Mouse (Mus musculus) CD4-positive naive resting alpha-beta T cell, adult 76 days (primary cell): Measurements from ENCODE around the gene Rps28. TPM values are rescaled to one million over a fixed set of nuclear protein-coding genes. Genes with fewer than 3 reads are reported as not detected.

Experiments
- total RNA-seq: library from RNA; stranded (reverse); gene quantifications from one replicate; pipeline ENCODE4 v1.2.4, GENCODE M21; 2023

The Rps28 gene
- 4,743 TPM for total RNA-seq

DNA sequence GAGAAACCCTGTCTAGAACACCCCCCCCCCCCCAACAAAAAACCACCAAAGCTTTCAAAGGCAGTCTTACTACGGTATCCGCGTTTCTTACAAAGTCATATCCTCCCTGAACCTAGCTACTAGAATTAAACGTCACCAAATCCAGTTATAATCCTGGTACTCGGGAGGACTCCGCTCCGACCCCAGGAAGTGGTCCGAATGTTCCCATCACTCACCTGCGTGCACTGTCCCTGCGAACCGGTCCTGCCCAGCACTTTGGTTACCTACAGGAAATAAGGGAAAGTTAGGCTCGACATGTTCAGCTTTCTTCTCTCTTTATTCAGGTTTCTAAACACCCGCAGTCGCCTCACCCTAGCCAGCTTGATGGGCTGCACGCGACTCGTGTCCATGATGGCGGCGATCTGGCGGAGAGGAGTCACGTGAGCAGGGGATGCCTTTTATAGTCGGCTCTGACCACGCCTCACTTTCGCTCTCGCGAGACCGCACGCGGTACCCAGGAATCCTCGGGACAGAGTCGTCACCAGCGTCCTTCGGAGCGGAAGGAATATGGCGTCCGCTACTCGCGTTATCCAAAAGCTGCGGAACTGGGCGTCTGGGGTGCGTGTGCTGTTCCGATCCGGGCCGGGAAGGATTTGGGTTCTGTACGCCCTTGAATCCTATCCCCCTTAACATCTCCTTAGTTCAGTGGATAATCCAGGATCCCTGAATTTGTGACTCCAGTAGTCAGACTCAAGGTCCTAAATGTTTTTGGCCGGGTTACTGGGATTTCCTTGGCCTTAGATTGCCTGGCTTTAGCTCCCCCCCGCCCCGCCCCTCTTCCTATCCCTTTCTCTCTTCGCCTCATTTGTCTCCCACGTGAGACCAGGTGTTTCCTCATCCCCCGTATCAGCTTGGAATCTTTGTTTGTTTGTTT is at the start of gene Rps28, which contains the start of gene Ndufa7:
Gene Rps28, minus strand, starts transcription at position 479 of the 913 bp plus-strand sequence.
Gene Ndufa7, plus strand, starts transcription at position 489 of the 913 bp plus-strand sequence.

GRCm38 (mm10) chr17:33873537-33873936 is 49.2 kb upstream of the Rps28 start, which contains the start of gene Gm7029:
Gene Gm7029, plus strand, starts transcription at chr17:33873837.

DNA sequence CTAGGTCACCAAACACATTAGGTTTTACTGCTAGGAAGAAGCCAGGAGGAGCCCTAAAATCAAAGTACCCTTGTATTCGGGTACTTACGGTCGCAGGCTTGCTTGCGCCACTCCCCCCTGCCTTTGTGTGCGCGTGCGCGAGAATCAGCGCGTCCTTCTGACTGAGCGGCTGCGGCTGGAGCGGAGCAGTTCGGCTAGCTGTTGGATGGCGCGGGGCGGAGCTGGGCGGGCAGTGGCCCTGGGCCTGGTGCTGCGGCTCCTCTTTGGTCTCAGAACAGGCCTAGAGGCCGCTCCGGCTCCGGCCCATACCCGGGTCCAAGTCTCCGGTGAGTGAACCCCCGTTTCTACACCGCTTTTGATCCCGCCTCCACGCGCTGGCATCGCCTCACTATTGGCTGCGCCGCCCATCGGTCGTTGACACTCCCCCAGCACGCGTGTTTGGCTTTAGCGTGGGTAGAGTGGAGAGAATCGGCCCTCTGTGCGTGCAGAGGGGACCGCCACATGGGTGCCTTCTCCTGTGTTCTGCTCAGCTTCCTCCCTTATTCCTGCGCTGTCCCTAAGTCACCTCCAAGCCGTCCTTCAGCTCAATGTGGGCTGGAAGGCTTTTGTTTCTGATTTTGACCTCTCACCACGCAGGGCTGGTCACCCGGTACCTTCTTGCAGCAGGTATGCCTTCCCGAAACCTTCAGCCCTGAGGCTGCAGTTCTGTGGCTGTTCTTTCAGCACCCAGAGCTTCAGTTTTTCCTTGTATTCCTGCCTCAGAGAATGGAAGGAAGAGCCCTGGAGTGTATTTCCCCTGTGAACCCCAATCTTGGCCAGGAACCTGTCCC is 18.8 kb upstream of the Rps28 start, which contains the start of gene Cd320:
Gene Cd320, plus strand, starts transcription at position 126 of the 830 bp plus-strand sequence.

GRCm38 (mm10) chr17:33810334-33811141 is 13.8 kb downstream of the Rps28 start, which contains the start of gene Kank3:
Gene Kank3, plus strand, starts transcription at chr17:33810519.

DNA sequence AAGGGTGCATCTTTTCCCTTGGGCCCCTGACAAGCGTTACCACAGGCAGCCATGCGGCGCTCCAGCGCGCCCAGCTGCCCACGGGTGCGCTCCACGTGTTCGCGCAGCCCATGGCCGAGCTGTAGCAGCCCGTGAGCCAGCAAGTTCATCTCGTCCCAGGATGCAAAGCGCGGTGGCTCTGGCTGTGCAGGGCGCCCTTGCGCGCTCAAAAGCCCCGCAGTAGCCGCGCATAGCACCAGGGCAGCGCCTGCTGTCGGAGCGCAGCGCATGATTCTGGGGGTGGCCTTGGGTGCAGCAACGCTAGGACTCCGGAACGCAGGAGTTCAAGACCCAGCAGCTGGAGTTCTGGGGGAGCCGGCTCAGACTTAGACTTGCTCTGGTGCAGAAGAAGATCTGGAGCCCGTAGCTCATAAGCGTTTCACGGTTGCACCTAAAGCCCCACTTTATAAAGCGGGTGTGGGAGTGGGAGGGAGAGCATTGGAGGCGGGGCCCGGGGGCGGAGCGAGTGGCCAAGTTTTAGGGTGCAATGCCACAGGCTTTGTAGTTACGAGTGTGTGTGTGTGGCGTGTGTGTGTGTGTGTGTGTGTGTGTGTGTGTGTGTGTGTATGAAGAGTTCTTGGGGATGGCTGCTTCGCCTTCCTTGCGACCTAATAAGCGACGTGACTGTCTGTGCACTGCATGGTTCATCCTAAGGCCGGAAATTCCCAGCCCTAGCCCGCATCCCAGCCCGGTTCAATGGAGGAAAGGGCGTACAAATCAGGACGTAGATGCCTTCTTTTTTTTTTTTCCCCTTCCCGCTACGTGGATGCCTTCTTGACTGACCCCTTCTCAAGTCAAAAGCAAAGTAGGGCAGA is 43.0 kb downstream of the Rps28 start, which contains the start of gene Angptl4:
Gene Angptl4, minus strand, starts transcription at position 707 of the 854 bp plus-strand sequence.

Other genes starting within 250 kb of the Rps28 start
- gene Zfp414, start 195.5 kb downstream of the Rps28 start, total RNA-seq: 50.5 TPM
- 3.5 TPM for gene Pram1, start 186.5 kb downstream of the Rps28 start, total RNA-seq
- 433 TPM for gene Hnrnpm, start 137.7 kb downstream of the Rps28 start, total RNA-seq
- gene March2, start 105.9 kb downstream of the Rps28 start, total RNA-seq: 60.8 TPM
- gene Rab11b, start 64.0 kb downstream of the Rps28 start, total RNA-seq: 239 TPM
- 0.73 TPM for gene Angptl4, start 42.7 kb downstream of the Rps28 start, total RNA-seq
- gene Kank3, start 14.0 kb downstream of the Rps28 start, total RNA-seq: 2.0 TPM
- gene Ndufa7, start within 50 bp of the Rps28 start, total RNA-seq: 141 TPM
- gene Cd320, start 18.5 kb upstream of the Rps28 start, total RNA-seq: 5.4 TPM
- not detected for gene Gm7029, start 49.3 kb upstream of the Rps28 start, total RNA-seq
- 8.8 TPM for gene Kifc1, start 66.1 kb upstream of the Rps28 start, total RNA-seq
- 0.76 TPM for gene Platr17, start 80.6 kb upstream of the Rps28 start, total RNA-seq
- gene Daxx, start 84.9 kb upstream of the Rps28 start, total RNA-seq: 59.3 TPM
- gene Tapbp, start 91.3 kb upstream of the Rps28 start, total RNA-seq: 295 TPM
- 30.9 TPM for gene Zbtb22, start 91.3 kb upstream of the Rps28 start, total RNA-seq
- 151 TPM for gene Rgl2, start 105.0 kb upstream of the Rps28 start, total RNA-seq
- gene Pfdn6, start 115.8 kb upstream of the Rps28 start, total RNA-seq: 53.9 TPM
- 50.8 TPM for gene Wdr46, start 116.1 kb upstream of the Rps28 start, total RNA-seq
- 12.2 TPM for gene B3galt4, start 126.9 kb upstream of the Rps28 start, total RNA-seq
- 60.4 TPM for gene Vps52, start 131.2 kb upstream of the Rps28 start, total RNA-seq
- 2,154 TPM for gene Rps18, start 131.4 kb upstream of the Rps28 start, total RNA-seq
- 5,034 TPM for gene H2-K1, start 175.8 kb upstream of the Rps28 start, total RNA-seq
- 33.7 TPM for gene Ring1, start 200.1 kb upstream of the Rps28 start, total RNA-seq
- 127 TPM for gene H2-Ke6, start 203.5 kb upstream of the Rps28 start, total RNA-seq
- 76.3 TPM for gene Slc39a7, start 207.1 kb upstream of the Rps28 start, total RNA-seq
- 107 TPM for gene Rxrb, start 207.2 kb upstream of the Rps28 start, total RNA-seq
- gene Col11a2, start 214.9 kb upstream of the Rps28 start, total RNA-seq: 34.2 TPM